12 mouse cellular contexts compared by ENCODE assay signal in genomic region chr5:150223546-150224239, GRCm38 (mm10).
"Had no signal": no experiment of that assay in that cellular context is flagged by ENCODE, and none has a peak within 500 bp of the region (broad histone marks: within the 10 kb centered on the region; RNA-seq: fewer than 3 reads in every experiment).

No protein-coding gene starts in this region.

- H3K27me3 ChIP-seq: kidney, embryonic 15.5 days; liver, embryonic 13.5 days; lung, embryonic 15.5 days; stomach, embryonic 15.5 days had no signal

- H3K36me3 ChIP-seq: kidney, embryonic 15.5 days; limb, embryonic 10.5 days; liver, embryonic 13.5 days; lung, embryonic 15.5 days; stomach, embryonic 15.5 days had no signal

- H3K27ac ChIP-seq: kidney, embryonic 15.5 days; limb, embryonic 10.5 days; liver, embryonic 13.5 days; lung, embryonic 15.5 days; stomach, embryonic 15.5 days had no signal

- H3K9me3 ChIP-seq: kidney, embryonic 15.5 days; limb, embryonic 10.5 days; liver, embryonic 13.5 days; lung, embryonic 15.5 days; stomach, embryonic 15.5 days had no signal

- H3K4me2 ChIP-seq: kidney, embryonic 15.5 days; liver, embryonic 13.5 days; lung, embryonic 15.5 days; stomach, embryonic 15.5 days had no signal

- DNase-seq: kidney, adult 18-20 months; kidney, postnatal 14 days; liver, embryonic 13.5 days; liver, postnatal 0 days; lung, postnatal 14 days; midbrain, embryonic 14.5 days; right cerebral cortex, postnatal 25 days; thymus, postnatal 14 days had no signal

- H3K4me3 ChIP-seq: kidney, embryonic 15.5 days; limb, embryonic 10.5 days; liver, embryonic 13.5 days; lung, embryonic 15.5 days; stomach, embryonic 15.5 days had no signal

- H3K4me1 ChIP-seq: kidney, embryonic 15.5 days; limb, embryonic 10.5 days; liver, embryonic 13.5 days; lung, embryonic 15.5 days; stomach, embryonic 15.5 days had no signal

- ATAC-seq: liver, postnatal 0 days had no signal

- H3K9ac ChIP-seq: kidney, embryonic 15.5 days; liver, embryonic 13.5 days; liver, postnatal 0 days; lung, embryonic 15.5 days; stomach, embryonic 15.5 days had no signal
